Mouse (Mus musculus) midbrain, embryonic 12.5 days (tissue): Measurements from ENCODE around the gene Gabra2. TPM values are rescaled to one million over a fixed set of nuclear protein-coding genes. Genes with fewer than 3 reads are reported as not detected.

ENCODE experiments used
- ATAC-seq: fragments of 200-750 bp; cut with Nextera tagmentation; 2 replicates; pipeline ENCODE4 v1.8.0; 2017; ENCODE audit warnings: low read depth, moderate TSS enrichment, moderate library complexity; ENCODE audit not compliant: low FRiP score
- H3K27ac ChIP-seq: fragments of 300-500 bp; sonication (generic); replicated peaks from 2 replicates; pipeline ENCODE4 v1.5.1; 2016; ENCODE audit warnings: mild to moderate bottlenecking
- H3K27me3 ChIP-seq: fragments of 300-500 bp; sonication (generic); 2 replicates; pipeline ENCODE4 v1.6.1; 2016; ENCODE audit warnings: mild to moderate bottlenecking
- H3K36me3 ChIP-seq: fragments of 300-500 bp; sonication (generic); 2 replicates; pipeline ENCODE4 v1.6.1; 2016
- H3K4me1 ChIP-seq: fragments of 300-500 bp; sonication (generic); 2 replicates; pipeline ENCODE4 v1.6.1; 2016
- H3K4me2 ChIP-seq: fragments of 300-500 bp; sonication (generic); replicated peaks from 2 replicates; pipeline ENCODE4 v1.6.1; 2016; ENCODE audit warnings: mild to moderate bottlenecking, moderate library complexity
- H3K4me3 ChIP-seq: fragments of 300-500 bp; sonication (generic); 2 replicates; pipeline ENCODE4 v1.5.1; 2016; ENCODE audit warnings: mild to moderate bottlenecking
- H3K9ac ChIP-seq: fragments of 300-500 bp; sonication (generic); replicated peaks from 2 replicates; pipeline ENCODE4 v1.6.1; 2016; ENCODE audit warnings: mild to moderate bottlenecking, moderate library complexity
- H3K9me3 ChIP-seq: fragments of 300-500 bp; sonication (generic); 2 replicates; pipeline ENCODE4 v1.6.1; 2016; ENCODE audit warnings: mild to moderate bottlenecking
- WGBS: fragments of 180-500 bp; shearing (Covaris S2); methylation state at CpG from one replicate; pipeline ENCODE4 v1.1.7; 2016; 5-methylcytosine and 5-hydroxymethylcytosine counted together
- polyA plus RNA-seq: library from polyadenylated mRNA; unstranded; fragments of >200 nt; fragmentation: Nextera tagmentation; extraction: Ambion mirVana; gene quantifications from 2 replicates; pipeline ENCODE4 v1.2.1, GENCODE M21; 2016

Gabra2 gene
- polyA plus RNA-seq, result 14.8 and 18.6 TPM in 2 replicates

DNA sequence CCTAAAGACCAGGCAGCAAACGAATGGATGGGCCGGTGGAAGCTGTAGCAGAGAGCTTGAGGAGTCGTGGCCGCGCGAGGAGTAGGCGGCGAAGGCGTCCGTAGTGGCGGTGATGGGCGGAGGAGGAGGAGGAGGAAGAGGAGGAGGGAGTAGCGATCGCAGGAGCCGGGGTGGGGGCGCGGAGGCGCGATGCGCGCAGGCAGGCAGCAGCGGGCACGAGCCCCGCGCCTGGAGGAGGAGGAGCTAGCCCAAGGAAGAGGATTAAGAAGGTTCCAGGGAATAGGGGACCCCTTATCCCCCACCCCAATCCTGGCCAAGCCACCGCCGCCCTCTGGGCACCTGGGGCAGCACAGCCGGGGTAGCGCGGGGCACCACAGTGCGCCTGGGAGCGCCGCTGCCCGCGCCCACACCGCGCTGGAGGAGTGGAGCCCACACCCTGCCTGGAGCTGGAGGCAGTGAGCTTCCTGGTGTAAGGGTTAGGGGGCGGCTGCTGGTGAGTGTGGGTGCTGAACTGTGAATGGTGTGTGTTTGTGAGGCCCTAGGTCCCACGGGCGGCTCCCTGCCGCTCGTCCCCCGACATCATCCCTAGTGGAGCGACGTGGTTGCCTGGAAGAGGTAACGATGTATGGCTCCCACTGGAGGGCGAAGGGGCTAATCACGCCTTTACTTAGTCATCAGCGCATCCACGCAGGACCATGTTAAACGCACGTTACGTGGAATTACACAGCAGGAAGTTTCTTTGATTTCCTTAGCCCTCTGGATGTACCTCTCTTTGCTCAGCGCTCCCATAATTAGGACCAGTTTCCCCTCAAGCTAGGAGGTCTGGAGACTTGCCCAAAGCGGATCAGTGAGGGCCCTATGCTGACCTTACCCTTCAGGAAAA lies at the start of gene Gabra2:
TSS of gene Gabra2 (minus strand) at position 125 of the 883 bp plus-strand sequence.
- peak within 1 kb of the TSS; percentile 71 for H3K9ac ChIP-seq
- no peaks in the 10 kb centered on the region for H3K27me3 ChIP-seq
- H3K36me3 ChIP-seq, result no peaks in the 10 kb centered on the region
- H3K27ac ChIP-seq, result peak within 1 kb of the TSS; percentile 78
- H3K9me3 ChIP-seq, result no peaks in the 10 kb centered on the region
- WGBS, result under 1% methylated on average over 41 of the region's 55 CpGs
- H3K4me3 ChIP-seq, result peak within 1 kb of the TSS; percentile 69
- peak; percentile 92 for ATAC-seq
- H3K4me2 ChIP-seq, result peak within 1 kb of the TSS; percentile 76
- peaks cover 9% of the 10 kb centered on the region for H3K4me1 ChIP-seq

DNA sequence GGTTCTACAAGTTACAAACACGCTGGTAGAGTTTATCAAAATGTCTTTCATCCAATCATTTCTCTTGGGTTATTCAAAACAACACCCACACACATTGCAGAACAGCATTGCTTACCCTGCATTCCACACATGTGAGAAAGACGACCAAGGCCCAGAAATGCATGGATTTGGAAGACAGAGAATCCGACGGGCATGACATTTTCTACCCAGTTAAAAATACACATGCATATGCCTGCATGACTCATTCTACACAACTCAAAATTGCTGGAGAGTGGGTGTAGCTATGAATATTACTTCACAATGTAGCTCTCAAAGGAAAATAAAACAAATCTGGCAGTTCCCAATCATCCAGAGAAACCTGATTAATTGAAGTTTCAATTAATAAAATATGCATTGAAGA lies 41.0 kb upstream of the Gabra2 start:
- no peak overlapping the region for H3K4me3 ChIP-seq
- no peak overlapping the region for H3K9ac ChIP-seq
- H3K27ac ChIP-seq, result no peak overlapping the region
- no peak overlapping the region for H3K4me2 ChIP-seq
- no peaks in the 10 kb centered on the region for H3K9me3 ChIP-seq
- H3K27me3 ChIP-seq, result no peaks in the 10 kb centered on the region
- no peak for ATAC-seq
- H3K4me1 ChIP-seq, result no peaks in the 10 kb centered on the region
- H3K36me3 ChIP-seq, result no peaks in the 10 kb centered on the region
- 81% methylated on average over 4 of the region's 4 CpGs for WGBS

DNA sequence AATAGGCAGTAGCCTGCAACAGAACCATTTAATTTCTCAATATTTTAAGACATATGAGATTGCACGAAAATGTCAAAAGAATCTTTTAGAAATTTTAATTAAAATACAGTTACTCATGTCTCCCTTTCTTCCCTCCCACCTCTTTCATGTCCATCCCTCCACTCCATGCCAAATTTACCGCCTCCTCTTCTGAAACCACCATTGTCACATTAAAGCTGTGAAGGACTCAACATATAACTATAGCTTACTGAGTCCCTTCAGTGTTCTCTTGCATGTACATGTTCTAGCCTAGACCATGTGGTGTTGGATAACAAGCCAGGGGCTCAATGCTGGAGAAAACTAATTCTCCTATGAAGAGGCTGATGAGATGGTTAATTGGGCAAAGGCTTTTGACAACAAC lies 40.2 kb upstream of the Gabra2 start:
- Histone ChIP-seq H3K4me3 (no peak overlapping the region), H3K4me2 (no peak overlapping the region), H3K9me3 (no peaks in the 10 kb centered on the region), H3K9ac (no peak overlapping the region), H3K4me1 (no peaks in the 10 kb centered on the region), H3K27me3 (no peaks in the 10 kb centered on the region), H3K36me3 (no peaks in the 10 kb centered on the region), H3K27ac (no peak overlapping the region)
- no peak for ATAC-seq
- WGBS, result 88% methylated on average over 2 of the region's 2 CpGs

DNA sequence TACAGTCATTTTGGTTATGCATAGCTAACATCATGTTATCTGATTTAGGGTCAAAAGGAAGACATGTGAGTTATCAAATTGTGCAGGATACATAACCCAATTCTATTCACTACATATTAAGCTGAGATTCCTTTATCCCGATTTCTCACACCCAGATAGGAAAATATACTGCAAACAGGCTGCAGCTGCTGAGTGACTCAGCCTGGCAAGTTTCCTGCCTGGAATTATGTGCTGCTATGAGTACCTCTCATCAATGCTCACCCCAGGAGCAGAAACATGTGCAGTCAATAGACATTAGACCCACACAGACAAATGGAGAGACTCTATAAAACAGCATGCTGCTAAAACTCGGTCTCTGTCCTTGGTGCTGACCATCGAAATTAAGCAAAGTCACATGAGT lies 32.1 kb upstream of the Gabra2 start:
- Histone ChIP-seq H3K27ac (no peak overlapping the region), H3K4me2 (no peak overlapping the region), H3K9me3 (no peaks in the 10 kb centered on the region), H3K4me1 (no peaks in the 10 kb centered on the region), H3K36me3 (no peaks in the 10 kb centered on the region), H3K4me3 (no peak overlapping the region), H3K9ac (no peak overlapping the region), H3K27me3 (no peaks in the 10 kb centered on the region)
- no peak for ATAC-seq
- 68% methylated on average over 3 of the region's 3 CpGs for WGBS

DNA sequence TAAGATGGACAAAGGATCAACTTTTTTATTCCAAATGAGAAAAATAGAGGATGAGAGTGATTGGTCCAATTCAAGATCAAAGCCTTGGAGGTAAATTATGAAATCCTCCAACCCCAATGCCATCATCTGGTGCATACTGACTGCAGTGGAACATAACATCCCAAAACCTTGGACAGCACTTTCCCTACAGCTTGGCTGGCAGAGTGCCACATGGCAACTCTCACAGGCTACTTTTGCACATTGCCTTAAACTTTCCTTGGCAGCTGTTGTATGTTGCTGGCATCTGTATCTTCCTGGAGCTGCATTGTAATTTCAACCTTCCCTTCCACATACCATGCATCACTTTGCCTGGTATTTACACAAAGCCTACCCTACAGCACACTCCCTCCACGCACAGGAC lies 19.6 kb upstream of the Gabra2 start:
- H3K4me1 ChIP-seq, result no peaks in the 10 kb centered on the region
- no peak overlapping the region for H3K4me2 ChIP-seq
- H3K9me3 ChIP-seq, result no peaks in the 10 kb centered on the region
- no peak for ATAC-seq
- no peak overlapping the region for H3K9ac ChIP-seq
- no peak overlapping the region for H3K27ac ChIP-seq
- no peak overlapping the region for H3K4me3 ChIP-seq
- WGBS, result 80% methylated on average over 1 of the region's 1 CpGs
- no peaks in the 10 kb centered on the region for H3K27me3 ChIP-seq
- no peaks in the 10 kb centered on the region for H3K36me3 ChIP-seq

DNA sequence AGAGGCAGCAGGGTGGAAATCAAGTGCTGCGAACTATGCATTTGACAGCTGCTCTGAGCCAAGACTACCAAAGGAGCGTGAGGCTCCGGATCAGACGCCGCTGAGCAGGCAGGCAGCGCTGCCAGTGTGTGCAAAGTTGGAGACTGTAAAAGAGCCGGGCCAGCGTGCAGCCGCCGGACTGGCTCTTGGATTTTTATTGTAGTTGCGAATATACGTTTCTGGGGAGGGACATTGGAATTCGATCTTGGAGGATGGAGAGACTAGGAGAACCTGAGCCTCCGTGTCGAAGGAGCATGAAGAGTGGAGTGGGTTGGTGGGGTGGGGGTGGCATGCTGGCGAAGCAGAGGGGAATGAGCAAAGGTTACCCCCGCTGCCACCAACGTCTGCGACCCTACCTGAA lies 469 bp downstream of the Gabra2 start:
- Histone ChIP-seq H3K4me3 (peak overlapping the region; percentile 69), H3K4me1 (peaks cover 9% of the 10 kb centered on the region), H3K27me3 (no peaks in the 10 kb centered on the region), H3K36me3 (no peaks in the 10 kb centered on the region), H3K4me2 (peak overlapping the region; percentile 76), H3K9ac (peak overlapping the region; percentile 71), H3K9me3 (no peaks in the 10 kb centered on the region), H3K27ac (peak overlapping the region; percentile 78)
- 0% methylated on average over 19 of the region's 19 CpGs for WGBS
- ATAC-seq, result peak; percentile 50

DNA sequence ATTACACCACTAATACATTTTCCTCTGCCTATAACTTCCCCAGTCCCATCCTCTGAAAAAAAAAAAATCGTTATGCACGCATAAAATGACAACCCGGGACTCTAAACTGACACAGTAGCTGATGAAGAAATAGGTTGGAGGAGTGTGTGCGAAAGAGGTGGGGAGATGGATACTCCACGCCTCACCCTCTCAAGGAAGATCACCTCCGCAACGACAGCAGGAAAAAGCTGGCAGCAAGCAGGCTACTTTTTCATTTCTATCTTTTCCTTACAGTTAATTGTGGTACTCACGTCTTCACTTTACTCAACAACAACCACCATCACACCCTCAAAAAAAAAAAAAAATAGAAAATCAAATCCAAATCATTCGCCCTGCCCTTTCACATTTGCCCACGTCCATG lies 873 bp downstream of the Gabra2 start:
- Histone ChIP-seq H3K9me3 (no peaks in the 10 kb centered on the region), H3K4me2 (peak overlapping the region; percentile 76), H3K27me3 (no peaks in the 10 kb centered on the region), H3K4me1 (peaks cover 9% of the 10 kb centered on the region), H3K9ac (peak overlapping the region; percentile 71; the same call in 1 of the 2 replicates), H3K36me3 (no peaks in the 10 kb centered on the region), H3K27ac (peak overlapping the region; percentile 78), H3K4me3 (peak overlapping the region; percentile 69)
- ATAC-seq, result no peak
- WGBS, result 25% methylated on average over 10 of the region's 10 CpGs

DNA sequence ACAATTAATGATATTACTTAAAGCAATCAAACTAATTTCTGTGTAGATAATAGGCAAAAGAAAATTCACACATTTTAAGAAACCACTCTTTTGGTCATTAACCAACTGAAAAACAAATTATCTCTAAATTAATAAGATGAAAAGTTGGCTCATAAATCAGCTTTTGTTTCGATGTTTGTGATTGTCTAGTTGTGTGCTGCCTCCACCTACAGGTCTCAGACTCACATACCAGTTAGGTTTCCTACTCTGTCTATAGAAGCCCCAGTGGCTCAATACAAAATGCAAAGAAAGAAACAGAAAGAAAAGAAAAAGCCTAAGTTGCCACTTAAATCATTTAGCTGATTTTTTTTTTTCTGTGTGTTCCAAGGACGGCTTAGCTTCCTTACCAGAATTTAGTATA lies 1.8 kb downstream of the Gabra2 start:
- no peak overlapping the region for H3K9ac ChIP-seq
- H3K27ac ChIP-seq, result no peak overlapping the region
- no peak overlapping the region for H3K4me2 ChIP-seq
- 73% methylated on average over 2 of the region's 2 CpGs for WGBS
- no peaks in the 10 kb centered on the region for H3K27me3 ChIP-seq
- no peaks in the 10 kb centered on the region for H3K36me3 ChIP-seq
- no peak for ATAC-seq
- no peak overlapping the region for H3K4me3 ChIP-seq
- H3K4me1 ChIP-seq, result peaks cover 9% of the 10 kb centered on the region
- H3K9me3 ChIP-seq, result no peaks in the 10 kb centered on the region

DNA sequence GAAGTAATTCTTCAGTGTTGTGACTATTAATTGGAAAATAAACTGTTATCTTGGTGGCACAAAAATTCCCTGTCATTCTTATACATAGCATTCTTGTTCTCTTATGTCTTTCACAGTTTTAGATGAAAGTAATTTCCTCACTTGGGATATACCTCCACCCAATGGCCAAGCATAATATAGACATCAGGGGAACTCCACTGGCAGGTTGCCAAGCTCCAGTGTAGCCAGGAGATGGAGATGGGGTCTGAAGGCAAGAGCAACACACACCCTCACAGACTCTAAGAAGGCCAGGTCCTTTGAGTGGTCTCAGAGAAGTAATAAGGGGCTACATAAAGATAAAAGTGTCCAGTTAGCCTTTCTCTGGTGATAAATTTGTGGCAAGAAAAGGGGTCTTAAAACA lies 3.2 kb downstream of the Gabra2 start:
- H3K4me1 ChIP-seq, result peaks cover 9% of the 10 kb centered on the region
- ATAC-seq, result no peak
- H3K27ac ChIP-seq, result no peak overlapping the region
- 0 out of 2 replicates have a peak overlapping the region, but pooled peaks have one; percentile 17 for H3K4me2 ChIP-seq
- no peaks in the 10 kb centered on the region for H3K36me3 ChIP-seq
- no peak overlapping the region for H3K9ac ChIP-seq
- no peak overlapping the region for H3K4me3 ChIP-seq
- no peaks in the 10 kb centered on the region for H3K27me3 ChIP-seq
- H3K9me3 ChIP-seq, result no peaks in the 10 kb centered on the region

DNA sequence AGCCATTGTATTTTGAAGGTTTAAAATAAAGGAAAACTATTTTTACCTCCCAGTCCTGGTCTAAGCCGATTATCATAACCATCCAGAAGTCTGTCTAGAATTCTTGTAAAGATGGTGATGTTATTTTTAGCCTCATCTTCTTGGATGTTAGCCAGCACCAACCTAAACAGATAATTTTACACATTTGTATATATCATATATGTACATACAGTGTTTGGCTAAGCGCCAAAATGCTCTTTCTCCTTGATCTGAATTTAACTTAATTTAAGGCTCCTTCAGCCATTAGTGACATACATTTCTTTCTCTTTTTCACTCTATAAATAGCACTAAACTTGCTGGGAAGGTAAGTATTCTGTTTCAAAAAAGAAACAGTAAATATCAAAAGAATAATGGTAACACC lies 3.7 kb downstream of the Gabra2 start:
- Histone ChIP-seq H3K9me3 (no peaks in the 10 kb centered on the region), H3K36me3 (no peaks in the 10 kb centered on the region), H3K4me1 (peaks cover 6% of the 10 kb centered on the region; the same call in 1 of the 2 replicates), H3K4me3 (no peak overlapping the region), H3K27ac (no peak overlapping the region), H3K4me2 (no peak overlapping the region), H3K27me3 (no peaks in the 10 kb centered on the region), H3K9ac (no peak overlapping the region)
- ATAC-seq, result no peak
- 90% methylated on average over 2 of the region's 2 CpGs for WGBS

DNA sequence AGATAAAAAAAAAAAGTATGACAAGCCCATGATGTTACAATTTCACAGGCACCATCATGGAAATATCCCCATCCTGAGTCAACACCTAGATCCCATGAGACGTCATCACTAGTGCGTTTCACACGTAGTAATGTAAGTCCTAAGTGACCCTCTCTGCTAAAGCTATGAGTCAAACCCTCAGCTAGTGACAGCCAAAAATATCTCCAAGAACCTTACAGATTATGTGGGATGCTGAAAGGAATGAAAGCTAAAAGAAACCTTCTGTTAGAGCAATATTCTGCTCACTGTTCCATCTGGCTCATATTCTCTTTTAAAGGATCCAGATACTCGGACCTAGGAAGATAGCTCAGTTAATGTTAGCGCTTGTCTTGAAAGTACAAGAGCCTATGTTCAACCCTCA lies 16.8 kb downstream of the Gabra2 start:
- Histone ChIP-seq H3K27ac (no peak overlapping the region), H3K27me3 (no peaks in the 10 kb centered on the region), H3K4me1 (no peaks in the 10 kb centered on the region), H3K4me2 (no peak overlapping the region), H3K9me3 (no peaks in the 10 kb centered on the region), H3K4me3 (no peak overlapping the region), H3K9ac (no peak overlapping the region), H3K36me3 (no peaks in the 10 kb centered on the region)
- no peak for ATAC-seq
- WGBS, result 85% methylated on average over 5 of the region's 5 CpGs

DNA sequence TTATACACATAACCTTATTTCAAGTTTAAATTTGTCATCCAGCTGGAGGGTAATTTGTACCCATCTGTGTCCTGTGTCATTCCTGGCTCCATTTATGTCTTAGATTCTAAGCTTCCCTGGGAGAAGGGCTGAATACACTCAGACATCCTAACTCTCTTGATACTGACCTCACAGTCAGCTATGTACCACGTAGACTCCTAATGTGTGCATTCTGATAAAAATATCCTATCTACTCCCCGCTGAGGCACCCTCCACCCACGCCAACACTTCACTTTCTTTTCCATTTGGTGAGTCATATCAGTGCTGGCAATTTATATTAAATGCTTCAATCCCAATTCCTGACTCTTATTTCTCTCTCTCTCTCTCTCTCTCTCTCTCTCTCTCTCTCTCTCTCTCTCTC lies 34.0 kb downstream of the Gabra2 start:
- no peak overlapping the region for H3K27ac ChIP-seq
- no peak overlapping the region for H3K9ac ChIP-seq
- ATAC-seq, result no peak
- H3K27me3 ChIP-seq, result no peaks in the 10 kb centered on the region
- no peaks in the 10 kb centered on the region for H3K36me3 ChIP-seq
- no peak overlapping the region for H3K4me3 ChIP-seq
- no peaks in the 10 kb centered on the region for H3K9me3 ChIP-seq
- WGBS, result 76% methylated on average over 3 of the region's 3 CpGs
- H3K4me2 ChIP-seq, result no peak overlapping the region
- H3K4me1 ChIP-seq, result 0 out of 2 replicates have a peak, but pooled peaks cover 4% of the 10 kb centered on the region
